Mouse (Mus musculus) layer of hippocampus, postnatal 25 days (tissue): ENCODE results near the gene Samd4b. TPM values are rescaled to one million over a fixed set of nuclear protein-coding genes. Genes with fewer than 3 reads are reported as not detected.
A peak's percentile ranks its signal among the peaks of the same experiment; 100 is the strongest.
"Not testable (repeated sequence)": the region's sequence is repeated elsewhere in the genome, so short reads cannot be mapped to it uniquely, and the experiment has no call there.

Source experiments
- DNase-seq, 2 experiments: peaks; one replicate each; pipeline ENCODE4 v3.0.0; 2022; ENCODE audit warnings: mixed read lengths in 2 of 2, low spot score in 1 of 2; ENCODE audit errors: extremely low spot score in 1 of 2
- total RNA-seq, 2 experiments: library from RNA; stranded (reverse); gene quantifications; 2 replicates each; pipeline ENCODE4 v1.2.3; 2021

Samd4b gene
- 10 to 100 TPM; 70.1 to 71.0 TPM for total RNA-seq

- peak; percentile 92 to 95 for DNase-seq
These were observed at the start of gene Samd4b, which contains the start of gene Pak4 for GRCm38 (mm10) chr7:28597642-28598446. Gene Samd4b (minus strand): TSS chr7:28598144. Gene Pak4 (minus strand): TSS chr7:28598185.

GRCm38 (mm10) chr7:28647016-28647415, 49.1 kb upstream of the Samd4b start:
- no peak for DNase-seq

GRCm38 (mm10) chr7:28645947-28646475, 48.1 kb upstream of the Samd4b start:
- no peak for DNase-seq

- no peak for DNase-seq
These were observed 47.4 kb upstream of the Samd4b start for GRCm38 (mm10) chr7:28645366-28645765.

GRCm38 (mm10) chr7:28641546-28641945, 43.6 kb upstream of the Samd4b start:
- DNase-seq = no peak

GRCm38 (mm10) chr7:28637511-28637910, 39.6 kb upstream of the Samd4b start:
- peak in 1 of 2 experiments; percentile 13 for DNase-seq

GRCm38 (mm10) chr7:28634128-28634527, 36.2 kb upstream of the Samd4b start:
- DNase-seq = no peak

- DNase-seq = no peak
These were observed 33.1 kb upstream of the Samd4b start, which contains the start of gene Acp7 for GRCm38 (mm10) chr7:28631073-28631472. Gene Acp7 (minus strand): TSS chr7:28631332.

GRCm38 (mm10) chr7:28624791-28625190, 26.8 kb upstream of the Samd4b start:
- no peak for DNase-seq

GRCm38 (mm10) chr7:28619098-28619715, 21.3 kb upstream of the Samd4b start:
- no peak for DNase-seq

GRCm38 (mm10) chr7:28605951-28606350, 8.0 kb upstream of the Samd4b start:
- DNase-seq = no peak

GRCm38 (mm10) chr7:28603788-28604187, 5.8 kb upstream of the Samd4b start:
- not testable (repeated sequence) for DNase-seq

- no peak for DNase-seq
These were observed 5.2 kb upstream of the Samd4b start for GRCm38 (mm10) chr7:28603136-28603535.

GRCm38 (mm10) chr7:28601668-28602067, 3.7 kb upstream of the Samd4b start:
- DNase-seq = peak; percentile 46 to 74

GRCm38 (mm10) chr7:28601029-28601428, 3.1 kb upstream of the Samd4b start:
- DNase-seq = peak; percentile 58 to 79

GRCm38 (mm10) chr7:28598951-28599350, 1.0 kb upstream of the Samd4b start:
- DNase-seq = no peak

GRCm38 (mm10) chr7:28597277-28597570, 720 bp downstream of the Samd4b start:
- DNase-seq = no peak

GRCm38 (mm10) chr7:28596436-28597276, 1.3 kb downstream of the Samd4b start:
- DNase-seq = no peak

- DNase-seq = no peak
These were observed 2.1 kb downstream of the Samd4b start for GRCm38 (mm10) chr7:28595751-28596435.
